14 mouse cellular contexts compared by ENCODE assay signal in genomic region chr7:80172069-80172956, GRCm38 (mm10). TPM values are rescaled to one million over a fixed set of nuclear protein-coding genes. Genes with fewer than 3 reads are reported as not detected.
A peak's percentile ranks its signal among the peaks of the same experiment; 100 is the strongest.
DNase-seq lines count a peak whose midpoint lies in the region; ATAC-seq and TF ChIP-seq lines count a peak whose summit lies in the region.
"Had no signal": no experiment of that assay in that cellular context is flagged by ENCODE, and none has a peak within 500 bp of the region (broad histone marks: within the 10 kb centered on the region; RNA-seq: fewer than 3 reads in every experiment).

No protein-coding gene starts in this region.

- H3K4me3 ChIP-seq in heart, postnatal 0 days (ENCODE audit: low read depth, low read length) = no peak overlapping the region
- H3K4me3 ChIP-seq in midbrain, embryonic 15.5 days = no peak overlapping the region
- no peak overlapping the region for H3K4me3 ChIP-seq in midbrain, embryonic 11.5 days (ENCODE audit: low read depth, low read length)
- no peak overlapping the region for H3K4me3 ChIP-seq in stomach, embryonic 15.5 days (replicated peaks)
- H3K4me3 ChIP-seq: heart, adult 2 months; neural tube, embryonic 12.5 days had no signal

- peak overlapping the region; percentile 77 for H3K27ac ChIP-seq in heart, postnatal 0 days (ENCODE audit: low read depth)
- H3K27ac ChIP-seq in midbrain, embryonic 15.5 days = peak overlapping the region; percentile 18; the same call in 1 of the 2 replicates
- H3K27ac ChIP-seq in midbrain, embryonic 11.5 days (ENCODE audit: low read depth, low read length) = no peak overlapping the region
- H3K27ac ChIP-seq in stomach, embryonic 15.5 days = peak overlapping the region; percentile 79
- H3K27ac ChIP-seq: heart, adult 2 months; neural tube, embryonic 12.5 days had no signal

- no peak overlapping the region for H3K4me2 ChIP-seq in heart, postnatal 0 days (ENCODE audit: low read depth, low read length)
- H3K4me2 ChIP-seq in midbrain, embryonic 15.5 days = no peak overlapping the region
- H3K4me2 ChIP-seq in midbrain, embryonic 11.5 days = no peak overlapping the region
- H3K4me2 ChIP-seq in stomach, embryonic 15.5 days = no peak overlapping the region
- H3K4me2 ChIP-seq: neural tube, embryonic 12.5 days had no signal

- no peak for DNase-seq in heart, postnatal 0 days (ENCODE audit: low spot score)
- no peak for DNase-seq in heart, adult 8-10 months (ENCODE audit: low spot score)
- DNase-seq in midbrain, embryonic 11.5 days (ENCODE audit: low spot score, missing footprints) = no peak
- DNase-seq in left cerebral cortex, adult 9 months (ENCODE audit: low spot score in 2 of 2) = no peak
- DNase-seq: cerebellum, adult 11 months; heart, adult 2 months; kidney, adult 18-20 months; spleen, adult 18-20 months had no signal

- TF ChIP-seq CTCF in heart, postnatal 0 days (IDR thresholded peaks at IDR 0.05; ENCODE audit: low read depth) = no peak; the same call in 1 of the 2 replicates

- H3K9ac ChIP-seq in heart, postnatal 0 days (replicated peaks; ENCODE audit: low read depth, low read length) = no peak overlapping the region
- H3K9ac ChIP-seq in midbrain, embryonic 15.5 days = no peak overlapping the region
- no peak overlapping the region for H3K9ac ChIP-seq in midbrain, embryonic 11.5 days (ENCODE audit: low read length)
- no peak overlapping the region for H3K9ac ChIP-seq in stomach, embryonic 15.5 days
- H3K9ac ChIP-seq: neural tube, embryonic 12.5 days had no signal

- H3K9me3 ChIP-seq in heart, postnatal 0 days (replicated peaks; ENCODE audit: control insufficient read depth, low read length) = no peaks in the 10 kb centered on the region
- no peaks in the 10 kb centered on the region for H3K9me3 ChIP-seq in midbrain, embryonic 15.5 days
- H3K9me3 ChIP-seq in midbrain, embryonic 11.5 days (ENCODE audit: control insufficient read depth, low read length) = no peaks in the 10 kb centered on the region
- H3K9me3 ChIP-seq in stomach, embryonic 15.5 days = no peaks in the 10 kb centered on the region
- H3K9me3 ChIP-seq: neural tube, embryonic 12.5 days had no signal

- TF ChIP-seq EP300 in heart, postnatal 0 days (IDR thresholded peaks at IDR 0.05; ENCODE audit: low read depth) = no peak

- H3K27me3 ChIP-seq in heart, postnatal 0 days (ENCODE audit: control insufficient read depth, insufficient read depth, low read length) = no peaks in the 10 kb centered on the region
- H3K27me3 ChIP-seq in midbrain, embryonic 15.5 days (replicated peaks) = no peaks in the 10 kb centered on the region
- no peaks in the 10 kb centered on the region for H3K27me3 ChIP-seq in midbrain, embryonic 11.5 days (ENCODE audit: control insufficient read depth, insufficient read depth, low read length)
- no peaks in the 10 kb centered on the region for H3K27me3 ChIP-seq in stomach, embryonic 15.5 days (replicated peaks)
- H3K27me3 ChIP-seq: neural tube, embryonic 12.5 days; Patski had no signal

- ATAC-seq in heart, postnatal 0 days (ENCODE audit: insufficient read depth, low read depth) = no peak
- no peak for ATAC-seq in midbrain, embryonic 15.5 days (replicated peaks)
- no peak for ATAC-seq in midbrain, embryonic 11.5 days (ENCODE audit: low FRiP score)
- peak; percentile 32 to 49 for ATAC-seq in hematopoietic stem cell, adult 5-6 weeks (replicated peaks in 1 of 2; ENCODE audit: insufficient read depth in 1 of 2, low FRiP score in 2 of 2, low TSS enrichment in 1 of 2, low read depth in 1 of 2, poor library complexity in 2 of 2, severe bottlenecking in 2 of 2)
- ATAC-seq in stomach, embryonic 15.5 days (ENCODE audit: insufficient read depth, low FRiP score, low read depth) = no peak
- ATAC-seq: forebrain, embryonic 14.5 days; Patski had no signal

- WGBS in heart, postnatal 0 days = 61% methylated on average over 8 of the region's 8 CpGs
- WGBS in midbrain, embryonic 15.5 days = 81% methylated on average over 8 of the region's 8 CpGs
- WGBS in midbrain, embryonic 11.5 days = 86% methylated on average over 8 of the region's 8 CpGs
- WGBS in stomach, embryonic 15.5 days = 60% methylated on average over 8 of the region's 8 CpGs

- peaks cover 15% of the 10 kb centered on the region for H3K4me1 ChIP-seq in heart, postnatal 0 days (ENCODE audit: control insufficient read depth, insufficient read depth)
- peaks cover 7% of the 10 kb centered on the region; the same call in 1 of the 2 replicates for H3K4me1 ChIP-seq in midbrain, embryonic 15.5 days
- H3K4me1 ChIP-seq in midbrain, embryonic 11.5 days (ENCODE audit: control insufficient read depth, insufficient read depth, low read length) = no peaks in the 10 kb centered on the region
- peaks cover 17% of the 10 kb centered on the region; the same call in 1 of the 2 replicates for H3K4me1 ChIP-seq in stomach, embryonic 15.5 days

- no peaks in the 10 kb centered on the region for H3K36me3 ChIP-seq in heart, postnatal 0 days (replicated peaks; ENCODE audit: control insufficient read depth, insufficient read depth, low read length)
- no peaks in the 10 kb centered on the region for H3K36me3 ChIP-seq in midbrain, embryonic 15.5 days (replicated peaks)
- no peaks in the 10 kb centered on the region for H3K36me3 ChIP-seq in midbrain, embryonic 11.5 days (ENCODE audit: control insufficient read depth, insufficient read depth, low read length)
- no peaks in the 10 kb centered on the region for H3K36me3 ChIP-seq in stomach, embryonic 15.5 days
- H3K36me3 ChIP-seq: neural tube, embryonic 12.5 days had no signal

RNA-seq across cellular contexts. Expression of gene Sema4b, which starts 14.3 kb away (rescaled TPM):
- total RNA-seq in heart, postnatal 0 days (2014; rRNA removed; ENCODE audit: low replicate concordance) = 17.5 and 24.2 TPM in 2 replicates
- polyA plus RNA-seq in heart, postnatal 0 days (2015; fragmentation: Nextera tagmentation; extraction: Ambion mirVana) = 10.5 and 11.7 TPM in 2 replicates
- 10 to 100 TPM; 10.9 to 14.0 (median 11.7) TPM for total RNA-seq in heart, adult 8-10 months (2022)
- polyA plus RNA-seq in midbrain, embryonic 15.5 days (2015; fragmentation: Nextera tagmentation; extraction: Ambion mirVana) = 26.9 and 27.0 TPM in 2 replicates
- 9.6 and 10.5 TPM in 2 replicates for polyA plus RNA-seq in midbrain, embryonic 11.5 days (2014; fragmentation: Nextera tagmentation; extraction: Ambion mirVana)
- total RNA-seq in hematopoietic stem cell, adult 5-6 weeks (2017) = 9.2 and 11.4 TPM in 2 replicates
- polyA plus RNA-seq in stomach, embryonic 15.5 days (2015; fragmentation: Nextera tagmentation; extraction: Ambion mirVana) = 22.1 and 23.8 TPM in 2 replicates

RNA-seq across cellular contexts. Expression of gene Idh2, which starts 57.1 kb away (rescaled TPM):
- total RNA-seq in heart, postnatal 0 days (2014; rRNA removed; ENCODE audit: low replicate concordance) = 3,422 and 3,660 TPM in 2 replicates
- polyA plus RNA-seq in heart, postnatal 0 days (2015; fragmentation: Nextera tagmentation; extraction: Ambion mirVana) = 2,757 and 2,826 TPM in 2 replicates
- total RNA-seq in heart, adult 8-10 months (2022) = 1,000 to 10,000 TPM; 2,287 to 2,565 (median 2,388) TPM
- polyA plus RNA-seq in midbrain, embryonic 15.5 days (2015; fragmentation: Nextera tagmentation; extraction: Ambion mirVana) = 242 and 249 TPM in 2 replicates
- 349 and 357 TPM in 2 replicates for polyA plus RNA-seq in midbrain, embryonic 11.5 days (2014; fragmentation: Nextera tagmentation; extraction: Ambion mirVana)
- total RNA-seq in hematopoietic stem cell, adult 5-6 weeks (2017) = 180 and 242 TPM in 2 replicates
- polyA plus RNA-seq in stomach, embryonic 15.5 days (2015; fragmentation: Nextera tagmentation; extraction: Ambion mirVana) = 595 and 631 TPM in 2 replicates

Comparison
In these comparisons a context has a peak if more than half of its experiments do, and no peak if none do; other contexts are left out.
1. ATAC-seq: peak in hematopoietic stem cell, adult 5-6 weeks (2 of 2); none in heart, postnatal 0 days (single experiment), midbrain, embryonic 15.5 days (single experiment), midbrain, embryonic 11.5 days (single experiment) and stomach, embryonic 15.5 days (single experiment).